Mouse (Mus musculus) cerebellum, adult 2 months (tissue): ENCODE measurements around the gene Olfr222.

Source experiments
- CTCF ChIP-seq: fragments of 200-500 bp; IDR thresholded peaks from 2 replicates; pipeline ENCODE4 v1.5.1; 2011; ENCODE audit warnings: low read depth, mild to moderate bottlenecking, control low read depth, low read length, moderate library complexity, borderline replicate concordance; ENCODE audit not compliant: insufficient read depth
- POLR2A ChIP-seq: fragments of 200-500 bp; IDR thresholded peaks from 2 replicates; pipeline ENCODE4 v1.6.1; 2011; ENCODE audit warnings: low read length, control low read depth, borderline replicate concordance; ENCODE audit not compliant: insufficient read depth

DNA sequence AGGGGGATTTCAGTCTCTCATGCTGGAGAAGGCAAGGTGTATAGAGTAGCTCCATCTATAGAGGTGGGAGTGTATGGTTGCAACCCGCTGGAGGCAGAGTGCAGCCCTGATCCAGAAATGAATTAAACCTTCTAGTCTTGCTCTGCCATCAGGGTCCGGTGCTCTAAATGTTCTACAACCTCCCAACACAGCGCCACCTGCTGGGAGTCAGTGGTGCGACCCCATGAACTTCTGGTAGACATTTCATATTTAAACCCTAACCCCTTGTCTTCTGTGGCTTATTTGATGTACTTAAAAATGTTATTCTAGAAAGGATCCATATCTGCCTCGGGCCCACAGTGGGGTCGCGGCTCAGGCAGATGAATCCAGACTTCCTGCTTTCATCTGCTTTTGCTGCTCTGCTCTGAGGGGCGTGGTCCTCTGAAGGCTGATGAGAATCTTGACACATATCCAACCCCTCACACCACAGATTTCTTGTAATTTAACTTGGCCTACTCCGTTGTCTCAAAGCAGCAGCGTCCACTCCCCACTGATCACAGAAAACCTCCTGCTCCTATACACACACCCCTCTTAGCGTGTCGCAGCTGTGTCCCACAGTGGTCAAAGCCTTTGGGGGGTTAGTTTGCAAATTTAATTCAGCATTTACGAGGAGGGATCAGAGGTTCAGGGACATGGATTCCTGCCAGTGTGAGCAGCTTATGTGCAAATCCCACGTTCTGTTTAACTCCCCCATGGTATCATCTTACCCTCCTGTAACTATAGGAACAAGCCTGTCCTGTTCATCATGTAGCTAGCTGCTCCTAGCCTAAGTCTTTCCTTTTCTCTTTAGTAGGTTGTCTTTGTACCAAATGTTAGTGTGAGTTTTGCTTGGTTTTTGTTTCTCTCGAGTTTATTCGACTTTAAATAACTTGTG lies 38.6 kb downstream of the Olfr222 start:
- TF ChIP-seq CTCF (peak; percentile 35; the same call in 1 of the 2 replicates), POLR2A (no peak)
